Mouse (Mus musculus): ENCODE results near the gene Ccdc180.

GRCm38 (mm10) chr4:45955235-45955634, 65.1 kb downstream of the Ccdc180 start:
- TF ChIP-seq CTCF (IDR thresholded peaks at IDR 0.05; ENCODE audit: low read depth) (no peak), EP300 (IDR thresholded peaks at IDR 0.05; ENCODE audit: low read depth) (no peak)

All from liver, embryonic 14.5 days (tissue).